Mouse (Mus musculus): Measurements from ENCODE around the gene 9130023H24Rik. TPM values are rescaled to one million over a fixed set of nuclear protein-coding genes. Genes with fewer than 3 reads are reported as not detected.

The 9130023H24Rik gene
- total RNA-seq, 2 experiments from 2014 or later: 6.5 to 6.6 TPM

DNA sequence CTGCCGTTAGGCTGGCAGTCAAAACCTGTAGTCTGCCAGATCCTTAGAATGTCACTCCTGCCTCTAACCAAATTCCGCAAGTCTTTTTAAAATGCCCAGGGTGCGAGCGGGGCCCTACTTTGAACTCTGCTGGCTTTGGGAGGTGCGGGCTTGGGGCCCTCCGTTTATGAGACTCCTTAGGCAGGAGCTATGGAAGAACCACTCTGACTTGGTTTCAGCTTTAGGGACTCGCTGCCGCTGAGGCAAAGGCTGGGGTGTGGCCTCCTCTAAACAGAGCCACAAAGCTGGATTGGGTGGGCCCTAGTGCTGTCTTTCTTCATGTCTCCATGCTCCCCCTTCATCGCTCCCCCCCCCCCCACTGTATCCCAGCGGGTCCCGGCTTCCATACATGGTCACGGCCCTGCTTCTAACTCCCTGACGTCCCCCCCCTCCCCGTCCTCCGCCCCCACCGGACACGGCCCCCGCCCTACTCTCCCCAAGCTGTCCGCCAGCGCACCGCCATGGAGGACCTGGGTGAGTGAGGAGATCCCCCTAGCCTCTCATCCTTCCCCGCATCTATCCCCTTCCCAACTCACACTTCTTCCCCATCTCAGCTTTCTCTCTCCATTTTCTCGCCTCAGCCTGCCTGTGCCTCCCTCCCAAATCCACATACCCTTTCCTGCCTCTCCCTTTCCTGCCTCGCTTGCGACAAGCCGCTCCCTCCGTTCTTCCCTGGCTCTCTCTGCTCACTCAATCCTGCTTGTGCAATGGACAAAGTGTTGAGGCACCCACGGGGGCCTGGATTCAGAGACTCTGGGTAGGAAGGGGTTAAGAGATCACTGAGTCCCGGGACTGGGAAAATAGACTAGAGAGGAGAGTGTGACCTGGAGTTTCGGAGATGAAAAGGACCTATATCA is 8.9 kb upstream of the 9130023H24Rik start, which contains the start of gene Tgfb1i1:
Gene Tgfb1i1, plus strand, starts transcription at position 317 of the 896 bp plus-strand sequence.
- DNase-seq: peak; percentile 62

DNA sequence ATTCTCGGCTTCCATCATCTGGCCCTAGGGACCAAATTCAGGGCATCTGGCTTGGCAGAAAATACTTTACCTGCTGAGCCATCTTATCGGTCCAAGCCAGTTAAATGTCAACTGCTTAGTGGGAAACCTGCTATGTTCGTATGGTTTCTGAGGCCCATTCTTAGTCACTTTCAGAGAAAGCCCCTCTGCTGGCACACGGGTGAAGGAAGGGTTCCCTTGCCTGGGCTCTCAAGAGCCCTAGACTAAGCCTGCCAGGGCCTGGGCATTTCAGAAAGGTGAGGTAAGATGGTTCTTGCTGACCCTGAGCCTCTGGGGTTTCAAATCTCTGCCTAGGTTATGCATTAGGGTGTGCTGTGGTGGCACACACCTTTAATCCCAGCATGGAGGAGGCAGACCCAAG is 7.7 kb upstream of the 9130023H24Rik start:
- DNase-seq: no peak

DNA sequence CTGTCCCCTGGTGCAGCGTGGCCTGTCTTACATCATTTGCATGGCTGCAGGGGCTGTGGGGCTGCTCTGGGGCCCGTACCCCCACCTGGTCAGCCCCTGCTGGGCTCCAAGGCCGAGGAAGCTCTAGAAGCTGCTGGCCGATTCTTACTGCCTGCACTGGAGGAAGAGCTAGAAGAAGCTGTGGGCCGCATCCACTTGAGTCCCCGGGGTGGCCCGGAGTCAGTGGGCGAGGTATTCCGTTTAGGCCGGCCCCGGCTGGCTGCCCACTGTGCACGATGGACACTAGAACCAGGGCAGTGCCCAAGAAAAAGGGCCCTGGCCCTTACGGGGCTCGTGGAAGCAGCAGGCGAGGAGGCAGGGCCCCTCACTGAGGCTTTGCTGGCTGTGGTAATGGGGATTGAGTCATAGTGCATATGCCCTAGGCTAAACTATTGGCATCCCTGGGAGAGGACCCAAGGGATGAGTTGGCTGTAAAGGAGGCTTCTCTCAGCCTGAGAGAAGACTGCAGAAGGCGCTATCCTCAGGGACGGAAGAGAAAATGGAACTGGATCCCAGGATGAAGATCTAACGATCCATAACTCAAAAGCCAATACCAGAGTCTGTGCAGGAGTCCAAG is 6.7 kb upstream of the 9130023H24Rik start:
- DNase-seq: no peak

DNA sequence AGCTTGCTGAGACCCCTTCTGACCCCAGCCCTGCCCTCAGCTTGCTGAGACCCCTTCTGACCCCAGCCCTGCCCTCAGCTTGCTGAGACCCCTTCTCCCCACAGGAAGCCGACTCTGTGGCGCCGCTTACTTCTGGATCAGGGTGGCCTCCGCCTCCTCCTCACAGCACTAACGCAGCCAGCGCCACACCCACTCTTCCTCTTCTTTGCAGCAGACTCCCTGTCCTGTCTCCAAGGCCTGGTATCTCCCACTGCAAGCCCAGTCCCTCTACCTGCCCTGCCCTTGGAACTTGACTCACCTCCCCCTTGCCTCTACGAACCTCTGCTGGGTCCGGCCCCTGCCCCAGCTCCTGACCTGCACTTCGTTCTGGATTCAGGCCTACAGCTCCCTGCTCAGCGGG is 6.1 kb upstream of the 9130023H24Rik start:
- DNase-seq: no peak

DNA sequence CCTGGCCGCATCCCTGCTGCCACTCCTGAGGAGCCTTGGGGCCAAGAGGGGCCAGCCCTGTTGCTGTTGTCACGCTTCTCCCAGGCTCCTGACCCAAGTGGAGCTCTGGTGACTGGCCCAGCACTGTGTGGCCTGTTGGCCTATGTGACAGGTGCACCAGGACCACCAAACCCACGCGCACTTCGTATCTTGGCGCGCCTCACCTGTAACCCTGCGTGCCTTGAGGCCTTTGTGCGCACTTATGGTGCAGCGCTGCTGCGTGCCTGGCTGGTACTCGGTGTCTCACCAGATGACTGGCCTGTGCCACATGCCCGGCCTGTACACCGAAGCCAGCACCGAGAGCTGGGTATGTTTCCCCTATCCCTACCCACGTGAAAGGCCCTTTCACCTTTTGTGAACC is 4.5 kb upstream of the 9130023H24Rik start:
- DNase-seq: no peak

DNA sequence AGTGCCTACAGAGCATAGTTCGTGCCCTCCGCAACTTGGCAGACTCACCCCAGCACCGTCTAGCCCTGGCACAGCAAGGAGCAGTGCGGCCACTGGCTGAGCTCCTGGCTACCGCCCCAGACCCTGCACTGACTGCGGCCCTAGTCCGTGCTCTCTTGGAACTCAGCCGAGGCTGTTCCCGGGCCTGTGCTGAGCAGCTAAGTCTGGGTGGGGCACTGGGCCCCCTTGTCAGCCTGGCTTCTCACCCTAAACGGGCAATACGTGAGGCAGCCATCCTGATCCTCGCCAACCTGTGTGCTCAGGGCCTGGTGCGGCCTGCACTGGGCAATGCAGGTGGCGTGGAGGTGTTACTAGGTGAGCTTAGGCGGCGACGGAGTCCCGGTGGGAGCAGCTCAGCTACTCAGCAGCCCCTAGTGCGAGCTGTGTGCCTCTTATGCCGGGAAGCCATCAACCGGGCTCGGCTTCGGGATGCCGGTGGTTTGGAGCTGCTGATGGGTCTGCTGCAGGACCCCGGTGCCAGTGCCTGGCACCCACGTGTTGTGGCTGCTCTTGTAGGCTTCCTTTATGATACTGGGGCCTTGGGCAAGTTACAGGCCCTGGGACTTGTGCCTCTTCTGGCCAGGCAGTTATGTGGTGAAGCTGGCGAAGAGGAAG is 2.4 kb upstream of the 9130023H24Rik start:
- DNase-seq: no peak

DNA sequence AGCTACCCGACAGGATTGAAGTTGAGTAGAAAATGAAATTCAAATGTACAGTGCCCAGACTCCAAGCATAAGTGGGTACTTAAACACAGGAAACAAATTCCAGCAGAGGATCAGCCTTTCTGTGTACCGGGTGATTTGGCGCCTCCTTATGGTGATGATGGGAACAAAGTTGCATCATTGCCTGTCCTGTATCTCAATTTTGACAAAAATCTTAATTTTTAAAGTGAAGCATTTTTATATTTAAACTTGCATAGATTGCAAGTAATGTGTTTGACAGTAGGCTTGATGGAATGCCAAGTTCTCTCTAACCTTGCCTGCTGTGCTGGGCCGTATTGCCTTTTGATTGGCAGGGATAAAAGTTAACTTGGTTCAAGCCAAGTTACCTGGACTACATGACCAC is 1.2 kb upstream of the 9130023H24Rik start:
- DNase-seq: no peak

- no peak for DNase-seq
Observed at GRCm38 (mm10) chr7:128237593-128237926, 271 bp downstream of the 9130023H24Rik start.

DNA sequence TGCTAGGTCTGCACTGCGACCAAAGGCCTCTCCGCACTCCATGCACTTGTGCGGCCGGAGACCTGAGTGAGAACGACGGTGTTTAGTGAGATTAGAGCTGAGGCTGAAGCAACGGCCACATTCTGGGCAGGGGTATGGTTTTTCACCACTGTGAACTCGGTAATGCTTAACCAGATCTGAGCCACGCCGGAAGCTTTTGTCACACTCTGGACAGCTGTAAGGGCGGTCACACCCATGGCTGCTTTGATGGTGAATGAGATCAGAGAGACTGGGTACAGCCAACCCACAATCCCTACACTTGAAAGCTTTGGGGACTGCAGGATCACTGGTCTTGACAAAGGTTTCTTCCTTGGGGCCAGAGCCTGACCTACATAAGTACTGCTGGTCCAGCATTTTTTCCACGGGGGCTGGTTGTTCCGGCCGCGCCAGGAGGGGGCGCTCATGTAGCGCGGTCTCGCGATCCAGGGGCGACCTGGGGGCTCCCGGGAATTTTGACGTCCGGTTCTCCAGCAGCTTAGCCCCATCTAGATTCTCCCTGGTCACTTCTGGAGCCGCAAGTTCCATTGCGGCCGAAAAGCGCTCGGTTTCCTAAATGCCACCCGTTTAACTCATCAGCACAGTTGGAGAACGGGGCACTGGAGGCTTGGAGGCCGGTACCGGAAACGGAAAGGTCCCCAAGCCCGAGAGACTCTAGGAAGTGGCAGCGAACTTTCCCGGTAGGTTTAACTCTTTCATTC is 807 bp downstream of the 9130023H24Rik start, which contains the start of gene Armc5:
Gene Armc5, plus strand, starts transcription at position 487 of the 737 bp plus-strand sequence.
- DNase-seq: peak; percentile 91

DNA sequence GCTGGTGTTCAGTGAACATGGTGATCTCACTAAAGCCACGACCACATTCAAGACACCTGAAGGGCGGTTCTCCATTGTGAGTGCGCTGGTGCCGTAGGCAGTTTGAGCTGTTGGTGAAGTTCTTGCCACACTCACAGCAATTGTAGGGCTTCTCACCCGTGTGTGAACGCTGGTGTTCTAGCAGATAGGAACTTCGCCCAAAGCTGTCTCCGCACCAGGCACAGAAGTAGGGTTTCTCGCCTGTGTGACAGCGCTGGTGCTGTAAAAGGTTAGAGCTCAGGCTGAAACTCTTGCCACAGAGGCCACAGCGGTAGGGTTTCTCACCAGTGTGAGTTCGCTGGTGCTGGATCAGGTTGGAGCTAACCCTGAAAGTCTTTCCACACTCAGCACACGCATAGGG is 1.4 kb downstream of the 9130023H24Rik start:
- DNase-seq: no peak

DNA sequence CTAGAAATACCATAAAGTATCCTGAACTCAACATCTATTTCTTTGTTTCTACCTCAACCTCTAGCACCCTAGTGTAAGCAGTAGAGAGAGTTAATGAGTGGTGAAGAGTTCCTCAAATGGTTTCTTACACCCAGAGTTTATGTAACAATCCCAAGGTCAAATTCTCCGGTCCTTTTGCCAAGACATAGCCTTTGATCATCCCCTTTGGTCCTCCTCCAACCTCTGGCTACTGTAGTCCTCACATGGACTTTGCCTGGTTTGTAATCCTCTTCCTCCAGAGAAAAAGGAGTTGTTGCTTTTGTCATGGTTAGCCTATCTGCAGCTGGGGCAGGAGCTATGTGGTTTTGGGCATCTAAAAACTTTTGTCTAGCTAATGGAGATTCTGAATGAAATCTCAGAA is 2.4 kb downstream of the 9130023H24Rik start:
- DNase-seq: no peak

DNA sequence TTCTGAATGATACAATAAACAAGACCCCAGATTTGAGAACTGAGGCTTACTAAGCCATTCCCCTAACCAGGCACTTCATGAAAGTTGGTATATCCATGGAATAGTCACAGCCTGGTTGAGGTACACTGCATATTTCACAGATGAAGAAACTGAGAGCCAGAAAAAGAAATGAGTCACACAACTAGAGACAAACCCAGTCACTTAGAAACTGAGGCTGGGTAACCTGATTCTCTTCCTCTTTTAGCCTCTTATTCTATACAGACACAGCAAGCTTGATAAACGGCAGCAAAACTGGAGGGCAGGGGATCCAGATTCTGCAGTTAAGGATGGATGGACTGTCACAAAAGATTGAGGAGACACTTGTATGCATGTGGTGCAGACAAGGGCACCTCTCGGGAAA is 3.0 kb downstream of the 9130023H24Rik start:
- DNase-seq: no peak

- DNase-seq: no peak
Observed at GRCm38 (mm10) chr7:128231741-128232140, 6.1 kb downstream of the 9130023H24Rik start.

GRCm38 (mm10) chr7:128220936-128221335 is 16.9 kb downstream of the 9130023H24Rik start:
- DNase-seq: no peak

- DNase-seq: no peak
Observed at GRCm38 (mm10) chr7:128219952-128220351, 17.9 kb downstream of the 9130023H24Rik start.

DNA sequence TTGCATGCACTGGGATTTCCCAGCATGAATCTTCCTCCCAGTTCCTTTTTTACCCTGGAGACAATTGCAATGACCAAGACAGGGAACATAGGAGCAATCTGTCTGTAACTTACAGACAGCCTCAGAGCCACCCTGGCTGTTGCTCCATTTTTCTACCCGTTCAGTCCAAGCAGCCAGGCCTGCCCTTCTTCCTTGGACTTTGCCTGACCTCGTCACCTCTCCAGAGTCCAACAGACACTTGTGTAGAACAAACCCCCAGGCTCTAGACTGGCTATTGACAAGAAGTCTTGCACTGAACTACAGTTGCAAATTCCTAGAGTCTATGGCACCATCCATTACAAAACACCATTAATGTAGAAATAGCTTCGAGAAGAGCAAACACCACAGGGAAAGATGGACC is 28.0 kb downstream of the 9130023H24Rik start:
- DNase-seq: no peak

DNA sequence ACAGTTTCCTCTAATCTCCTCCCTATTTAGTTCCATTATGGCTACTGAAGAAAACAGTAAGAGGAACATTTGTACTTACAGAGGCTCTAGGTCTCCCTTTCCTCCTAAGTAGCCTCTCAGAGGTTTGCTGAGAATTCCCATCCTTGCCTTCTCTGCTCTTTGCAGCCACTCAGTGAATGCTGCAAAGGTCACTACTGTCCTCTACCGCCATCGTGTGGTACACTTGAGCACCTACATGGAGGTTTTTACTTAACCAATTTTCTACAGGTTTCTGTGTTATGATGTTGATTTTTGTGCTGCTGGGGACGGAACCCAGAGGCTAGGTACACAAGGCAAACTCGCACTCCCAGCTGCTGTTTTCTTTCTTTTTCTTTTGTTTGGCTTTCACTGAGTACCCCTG is 29.6 kb downstream of the 9130023H24Rik start:
- DNase-seq: peak; percentile 75

DNA sequence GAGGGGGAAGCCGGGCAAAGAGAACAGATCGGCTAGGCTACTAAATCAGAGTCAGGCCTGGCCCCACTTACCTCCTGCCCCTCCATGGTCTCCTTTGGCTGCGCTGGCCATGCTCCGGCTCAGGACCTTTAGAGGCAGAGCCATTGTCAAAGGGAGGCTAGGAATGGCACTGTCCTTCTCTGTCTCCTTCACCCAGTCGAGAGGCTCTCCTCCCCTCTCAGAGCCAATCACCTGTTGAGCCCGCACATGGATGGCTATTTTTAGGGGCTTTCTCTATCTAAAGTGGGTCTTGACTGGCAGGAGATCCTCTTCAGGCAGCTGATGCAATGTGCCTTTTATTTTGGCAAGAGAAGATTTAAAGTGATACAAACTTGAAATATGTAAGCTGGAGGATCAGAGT is 31.7 kb downstream of the 9130023H24Rik start, which contains the start of gene Cox6a2:
Gene Cox6a2, minus strand, starts transcription at position 236 of the 400 bp plus-strand sequence.
- no peak for DNase-seq

GRCm38 (mm10) chr7:128205695-128206094 is 32.1 kb downstream of the 9130023H24Rik start:
- DNase-seq: no peak

DNA sequence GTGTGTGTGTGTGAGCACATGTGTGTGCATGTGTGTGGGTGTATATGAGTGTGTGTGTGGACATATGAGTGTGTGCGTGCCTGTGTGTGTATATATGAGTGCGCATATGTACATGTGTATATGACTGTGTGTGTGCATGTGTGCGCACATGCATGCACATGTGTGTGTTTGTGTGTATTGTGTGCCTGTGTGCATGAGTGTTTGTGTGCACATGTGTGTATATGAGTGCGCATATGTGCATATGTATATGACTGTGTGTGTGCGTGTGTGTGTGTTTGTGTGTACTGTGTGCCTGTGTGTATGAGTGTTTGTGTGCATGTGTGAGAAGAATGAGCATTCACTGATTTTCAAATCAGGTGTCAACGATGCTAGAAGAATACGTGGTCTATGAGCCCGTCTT is 33.7 kb downstream of the 9130023H24Rik start:
- no peak for DNase-seq

DNA sequence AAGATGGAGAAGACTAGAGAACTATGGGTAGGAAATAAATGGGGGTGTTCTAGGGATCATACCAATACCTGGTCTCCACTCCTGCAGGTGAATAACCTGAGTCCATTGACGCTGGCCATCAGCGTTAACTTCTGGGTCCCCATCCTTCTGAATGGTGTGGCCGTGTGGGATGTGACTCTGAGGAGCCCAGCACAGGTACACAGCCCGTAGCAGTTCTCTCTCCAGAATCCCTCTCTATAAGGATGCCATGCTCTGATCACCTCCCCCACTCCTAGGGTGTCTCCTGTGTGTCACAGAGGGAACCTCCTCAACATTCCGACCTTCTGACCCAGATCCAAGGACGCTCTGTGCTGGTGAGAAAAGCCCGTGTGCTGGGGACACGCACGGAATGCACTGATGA is 34.8 kb downstream of the 9130023H24Rik start:
- no peak for DNase-seq

DNA sequence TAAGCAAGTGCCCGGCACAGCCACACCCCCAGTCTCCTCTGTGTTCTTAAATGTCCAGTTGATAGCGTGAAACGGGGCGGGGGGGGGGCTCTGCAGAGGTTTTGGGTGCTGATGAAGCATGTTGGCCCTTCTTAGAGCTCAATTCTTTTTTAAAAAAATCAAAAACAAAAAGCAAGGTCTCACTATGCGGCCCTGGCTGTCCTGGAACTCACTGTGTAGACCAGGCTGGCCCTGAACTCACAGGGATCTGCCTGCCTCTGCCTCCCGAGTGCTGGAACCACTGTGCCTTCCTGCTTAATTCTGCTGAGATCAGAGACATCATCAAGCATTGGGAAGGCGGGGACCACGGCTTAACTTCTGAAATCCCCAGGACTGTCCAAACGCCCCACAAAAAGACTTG is 36.2 kb downstream of the 9130023H24Rik start:
- no peak for DNase-seq

Data from adrenal gland, postnatal 10 days (tissue).